Mouse (Mus musculus) frontal cortex, postnatal 10 days (tissue): ENCODE results near the gene Lonrf2.

Experiments used
- DNase-seq, 2 experiments: peaks; one replicate each; pipeline ENCODE4 v3.0.0; 2022; ENCODE audit warnings: low spot score in 2 of 2, mixed read lengths in 1 of 2

Lonrf2 gene

GRCm38 (mm10) chr1:38836477-38836872, at the start of gene Lonrf2:
Gene Lonrf2 (minus strand): TSS chr1:38836711.
- peak; percentile 76 to 81 for DNase-seq

- no peak for DNase-seq
Measured at GRCm38 (mm10) chr1:38885956-38886355, 49.4 kb upstream of the Lonrf2 start.

- DNase-seq: no peak
Measured at GRCm38 (mm10) chr1:38883766-38884165, 47.3 kb upstream of the Lonrf2 start.

- DNase-seq: no peak
Measured at GRCm38 (mm10) chr1:38882746-38883145, 46.2 kb upstream of the Lonrf2 start.

DNA sequence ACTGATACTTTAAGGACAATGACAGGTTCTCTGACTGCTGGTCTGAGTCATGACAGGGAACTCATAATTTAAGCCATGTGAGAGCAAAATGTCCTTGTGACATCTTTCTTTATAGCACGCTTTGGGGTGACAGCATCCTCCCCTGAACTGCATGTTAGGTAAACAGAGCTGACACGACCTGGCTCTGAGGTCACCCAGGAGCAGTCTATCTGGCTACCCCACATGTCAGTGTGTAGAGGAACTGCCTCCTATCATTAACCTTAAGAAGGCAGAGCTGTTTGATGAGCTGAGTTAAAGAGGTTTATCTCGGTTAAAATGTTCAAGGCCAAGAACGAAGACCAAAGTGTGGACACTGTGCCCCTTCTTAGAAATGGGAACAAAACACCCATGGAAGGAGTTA, 44.9 kb upstream of the Lonrf2 start:
- DNase-seq: no peak

DNA sequence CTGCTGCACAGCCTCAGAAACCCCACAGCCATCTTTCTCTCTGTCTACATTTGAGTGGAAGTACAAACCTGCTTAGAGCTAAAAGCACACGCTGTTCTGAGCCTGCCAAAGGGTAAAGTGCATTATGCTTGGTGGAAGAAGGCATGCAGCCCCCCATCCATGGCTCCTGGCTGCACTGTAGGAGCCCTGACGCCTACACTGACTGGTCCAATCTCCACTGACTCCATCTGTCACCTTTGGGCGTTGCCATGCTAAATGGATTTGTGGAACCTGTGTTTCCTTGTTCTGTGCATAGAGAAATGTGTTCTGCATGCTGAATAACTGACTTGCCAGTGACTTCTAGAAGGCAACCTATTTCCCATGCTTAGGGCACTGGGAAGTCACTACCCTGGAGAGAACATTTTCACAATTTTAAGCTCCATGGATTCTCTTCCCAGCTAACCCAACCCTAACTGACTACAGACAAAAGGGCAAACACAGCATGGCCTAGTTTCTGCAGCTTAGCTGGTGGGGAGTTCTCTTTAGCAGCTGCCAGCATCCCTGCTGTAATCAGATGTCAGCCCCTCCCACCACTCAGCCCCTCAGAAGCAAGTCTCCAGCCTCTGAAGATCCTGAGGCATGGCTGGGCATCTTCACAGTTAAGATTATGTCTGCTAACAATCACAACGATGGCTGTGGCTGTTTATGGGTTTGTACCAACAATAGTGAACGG, 40.3 kb upstream of the Lonrf2 start:
- no peak for DNase-seq

DNA sequence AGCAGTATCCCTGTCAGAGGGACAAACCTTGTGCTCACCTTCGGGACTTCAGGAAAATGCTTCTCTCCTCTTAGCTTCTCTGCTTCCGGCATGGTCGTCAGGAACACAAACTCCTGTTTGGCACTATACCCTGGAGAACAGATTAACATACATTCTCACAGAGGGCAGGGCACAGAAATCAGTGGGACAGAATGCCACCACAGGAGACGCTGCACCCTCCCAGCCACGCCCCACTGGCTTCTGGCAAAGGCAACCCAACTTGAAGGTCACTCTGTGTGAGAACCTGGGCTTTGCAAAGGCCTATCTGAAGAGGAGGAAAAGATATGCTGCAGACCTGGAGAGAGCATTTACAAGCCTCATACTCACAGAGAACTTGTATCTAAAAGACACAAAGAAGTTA, 37.4 kb upstream of the Lonrf2 start:
- no peak for DNase-seq

- DNase-seq: no peak
Measured at GRCm38 (mm10) chr1:38871834-38872233, 35.3 kb upstream of the Lonrf2 start.

- DNase-seq: no peak
Measured at GRCm38 (mm10) chr1:38869398-38870195, 33.1 kb upstream of the Lonrf2 start.

- no peak for DNase-seq
Measured at GRCm38 (mm10) chr1:38866242-38866641, 29.7 kb upstream of the Lonrf2 start.

GRCm38 (mm10) chr1:38864341-38864740, 27.8 kb upstream of the Lonrf2 start:
- no peak for DNase-seq

GRCm38 (mm10) chr1:38862213-38862612, 25.7 kb upstream of the Lonrf2 start:
- peak in 1 of 2 experiments; percentile 36 for DNase-seq

DNA sequence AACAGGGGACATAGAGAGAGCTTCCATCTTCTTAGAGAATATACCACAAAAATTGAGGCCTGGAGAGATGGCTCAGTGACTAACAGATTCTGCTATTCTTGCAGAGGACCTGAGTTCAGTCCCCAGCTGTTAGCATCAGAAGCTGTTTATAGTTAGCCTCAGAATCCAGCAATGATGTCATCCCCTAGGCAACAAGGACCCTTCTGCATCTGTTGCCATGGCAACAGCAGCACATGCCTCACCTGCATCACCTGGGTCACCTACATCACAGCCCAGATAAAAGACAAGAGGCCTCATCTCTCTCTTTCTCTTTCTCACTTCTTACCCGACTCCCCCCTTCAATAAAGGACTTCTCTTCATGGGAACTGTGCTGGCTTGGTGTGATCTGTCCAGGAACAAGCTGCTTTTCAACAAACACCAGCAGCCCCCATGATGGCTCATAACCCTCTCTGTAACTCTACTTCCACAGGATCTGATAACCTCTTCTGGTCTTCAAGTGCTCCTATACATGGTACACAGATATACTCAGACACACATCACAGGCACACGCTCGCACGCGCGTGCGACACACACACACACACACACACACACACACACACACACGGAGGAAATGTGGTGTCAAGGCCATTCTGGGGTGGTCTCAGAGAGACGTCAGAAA, 24.5 kb upstream of the Lonrf2 start:
- no peak for DNase-seq

- no peak for DNase-seq
Measured at GRCm38 (mm10) chr1:38860207-38860606, 23.7 kb upstream of the Lonrf2 start.

- DNase-seq: peak in 1 of 2 experiments; percentile 47
Measured at GRCm38 (mm10) chr1:38856196-38856595, 19.7 kb upstream of the Lonrf2 start.

- no peak for DNase-seq
Measured at GRCm38 (mm10) chr1:38852250-38852649, 15.7 kb upstream of the Lonrf2 start.

DNA sequence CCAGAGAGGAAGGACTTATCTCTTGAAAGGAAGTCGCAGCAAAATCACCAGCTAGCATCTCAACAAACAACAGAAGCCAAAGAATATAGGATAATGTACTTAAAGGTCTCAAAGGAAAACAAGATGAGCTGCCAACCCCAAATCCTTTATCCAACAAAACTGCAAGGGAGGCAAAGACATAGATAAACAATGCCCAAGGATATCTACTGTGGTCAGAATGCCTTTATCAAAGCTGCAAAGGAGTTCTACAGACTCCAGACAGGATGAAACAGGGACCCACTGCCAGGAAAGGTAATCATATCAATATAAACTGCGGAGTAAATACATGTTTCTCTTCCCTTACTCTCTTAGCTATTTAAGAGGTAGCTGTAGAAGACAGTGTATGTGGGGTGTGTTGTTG, 14.1 kb upstream of the Lonrf2 start:
- DNase-seq: no peak

DNA sequence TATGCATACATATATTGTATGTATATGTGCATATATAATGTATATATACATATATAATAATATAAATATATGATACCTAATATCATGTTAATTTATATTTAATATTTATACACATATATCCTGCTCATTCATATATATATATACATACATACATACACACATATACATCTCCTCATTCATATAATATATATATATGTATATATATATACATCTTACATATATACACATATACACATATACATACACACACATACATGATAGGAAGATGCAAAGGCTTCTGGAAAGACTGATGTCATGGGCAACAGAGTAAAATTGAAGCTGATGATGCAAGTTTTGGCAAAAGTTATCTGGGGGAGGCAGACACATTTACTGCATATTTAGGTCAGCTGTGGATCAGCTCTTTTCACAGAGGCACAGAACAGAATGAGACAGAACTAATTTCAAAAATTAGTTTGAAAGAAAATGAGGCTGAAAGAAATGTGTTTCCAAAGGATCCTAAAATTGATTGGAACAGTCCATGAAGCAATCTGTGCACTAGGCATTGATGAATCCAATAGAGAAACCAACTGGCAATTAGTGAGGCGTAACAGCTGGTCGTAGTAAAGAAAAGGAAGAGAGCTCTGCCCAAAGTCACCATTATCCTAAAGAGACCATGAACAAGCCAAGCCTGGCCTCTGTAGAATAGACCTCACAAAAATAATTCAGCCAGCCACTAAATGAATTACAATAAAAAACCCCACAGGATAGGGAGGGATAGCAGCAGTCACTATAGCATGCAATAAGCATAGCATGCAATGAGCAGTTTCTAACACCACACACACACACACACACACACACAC, 12.2 kb upstream of the Lonrf2 start:
- DNase-seq: no peak

GRCm38 (mm10) chr1:38847975-38848374, 11.5 kb upstream of the Lonrf2 start:
- DNase-seq: peak; percentile 41 to 66

DNA sequence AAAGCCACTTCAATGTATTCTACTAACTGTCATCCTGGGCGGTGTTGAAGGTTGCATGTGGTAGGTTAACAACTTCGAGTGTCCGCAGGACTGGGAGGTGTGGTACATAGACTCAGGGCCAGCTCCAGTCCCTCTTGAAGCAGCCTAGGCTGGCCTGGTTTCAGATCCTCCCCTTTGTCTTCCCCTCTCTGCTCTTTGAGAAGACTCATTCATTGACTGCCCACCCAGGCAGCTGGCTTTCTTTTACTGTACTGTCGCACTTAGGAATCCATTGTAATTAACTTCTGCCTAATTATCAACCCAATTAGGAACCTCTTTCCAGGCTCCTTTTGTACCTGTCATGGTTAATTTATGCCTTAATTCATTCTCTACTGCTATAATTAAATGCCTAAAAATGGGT, 6.8 kb upstream of the Lonrf2 start:
- no peak for DNase-seq

GRCm38 (mm10) chr1:38842861-38843260, 6.3 kb upstream of the Lonrf2 start:
- DNase-seq: no peak

DNA sequence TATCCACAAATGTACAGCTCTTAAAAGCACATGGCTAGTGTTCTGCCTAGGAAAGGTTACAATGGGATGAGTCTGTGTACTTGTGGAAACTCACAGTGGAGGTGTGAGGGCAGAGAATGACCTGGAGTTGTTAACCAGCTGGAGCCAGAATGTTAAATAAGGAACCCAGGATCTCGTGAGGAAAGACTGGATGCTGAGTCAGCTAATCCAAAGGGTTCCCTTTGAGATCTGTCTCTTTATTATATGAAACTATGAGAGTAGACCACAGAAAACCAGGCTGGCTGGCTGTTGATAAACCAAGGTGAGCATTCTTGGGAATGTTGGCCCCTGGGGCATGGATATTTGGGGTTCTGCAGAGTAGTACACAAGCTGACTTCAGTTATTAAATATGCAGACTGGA, 3.4 kb upstream of the Lonrf2 start:
- no peak for DNase-seq
